Mouse (Mus musculus) adrenal gland, adult 10 weeks (tissue): Measurements from ENCODE around the gene Zfp143. TPM values are rescaled to one million over a fixed set of nuclear protein-coding genes. Genes with fewer than 3 reads are reported as not detected.

Source experiments
- polyA plus RNA-seq: library from polyadenylated mRNA; stranded (reverse); fragments of 350-450 nt; fragmentation: Illumina TruSeq; extraction: RNeasy Lipid Tissue Mini Kit (QIAGEN cat#74804); gene quantifications from one replicate; pipeline ENCODE4 v1.2.3, GENCODE M21; 2014; ENCODE audit warnings: low read depth, low replicate concordance

The Zfp143 gene
- polyA plus RNA-seq = 18.8 TPM

GRCm38 (mm10) chr7:110061199-110061751 is at the start of gene Zfp143:
TSS of gene Zfp143 (plus strand) at chr7:110061217.

GRCm38 (mm10) chr7:110018117-110018630 is 42.8 kb upstream of the Zfp143 start, which contains the start of gene Ipo7:
TSS of gene Ipo7 (plus strand) at chr7:110018274.

GRCm38 (mm10) chr7:110121516-110122288 is 60.7 kb downstream of the Zfp143 start, which contains the start of gene Wee1:
TSS of gene Wee1 (plus strand) at chr7:110122046.

Other genes starting within 250 kb of the Zfp143 start
- gene Scube2, start 195.5 kb upstream of the Zfp143 start, polyA plus RNA-seq = not detected
- gene Dennd5a, start 100.7 kb upstream of the Zfp143 start, polyA plus RNA-seq = 199 TPM
- gene Tmem41b, start 74.3 kb upstream of the Zfp143 start, polyA plus RNA-seq = 118 TPM
- gene Ipo7, start 42.9 kb upstream of the Zfp143 start, polyA plus RNA-seq = 291 TPM
- 14.6 TPM for gene Wee1, start 60.8 kb downstream of the Zfp143 start, polyA plus RNA-seq
- gene Swap70, start 160.5 kb downstream of the Zfp143 start, polyA plus RNA-seq = 36.9 TPM